Mouse (Mus musculus): ENCODE data around the gene Zbtb38. TPM values are rescaled to one million over a fixed set of nuclear protein-coding genes. Genes with fewer than 3 reads are reported as not detected.

Zbtb38 gene
- total RNA-seq, 1 experiment from 2014 or later, result 41.8 TPM

GRCm38 (mm10) chr9:96717698-96718401, 34.8 kb downstream of the Zbtb38 start:
- ATAC-seq (replicated peaks; ENCODE audit: low read depth, poor library complexity, severe bottlenecking), result no peak

GRCm38 (mm10) chr9:96716735-96717444, 35.7 kb downstream of the Zbtb38 start:
- no peak for ATAC-seq (replicated peaks; ENCODE audit: low read depth, poor library complexity, severe bottlenecking)

GRCm38 (mm10) chr9:96716136-96716535, 36.5 kb downstream of the Zbtb38 start:
- no peak for ATAC-seq (replicated peaks; ENCODE audit: low read depth, poor library complexity, severe bottlenecking)

- no peak for ATAC-seq (replicated peaks; ENCODE audit: low read depth, poor library complexity, severe bottlenecking)
Measured at GRCm38 (mm10) chr9:96715171-96715570, 37.5 kb downstream of the Zbtb38 start.

GRCm38 (mm10) chr9:96713472-96714390, 38.9 kb downstream of the Zbtb38 start:
- ATAC-seq (replicated peaks; ENCODE audit: low read depth, poor library complexity, severe bottlenecking), result no peak

GRCm38 (mm10) chr9:96712758-96713471, 39.7 kb downstream of the Zbtb38 start:
- peak; percentile 78 for ATAC-seq (replicated peaks; ENCODE audit: low read depth, poor library complexity, severe bottlenecking)

- no peak for ATAC-seq (replicated peaks; ENCODE audit: low read depth, poor library complexity, severe bottlenecking)
Measured at GRCm38 (mm10) chr9:96712045-96712444, 40.6 kb downstream of the Zbtb38 start.

GRCm38 (mm10) chr9:96710241-96710946, 42.2 kb downstream of the Zbtb38 start:
- no peak for ATAC-seq (replicated peaks; ENCODE audit: low read depth, poor library complexity, severe bottlenecking)

GRCm38 (mm10) chr9:96708905-96709304, 43.7 kb downstream of the Zbtb38 start:
- ATAC-seq (replicated peaks; ENCODE audit: low read depth, poor library complexity, severe bottlenecking), result no peak

- no peak for ATAC-seq (replicated peaks; ENCODE audit: low read depth, poor library complexity, severe bottlenecking)
Measured at GRCm38 (mm10) chr9:96707964-96708363, 44.7 kb downstream of the Zbtb38 start.

- peak; percentile 75 for ATAC-seq (replicated peaks; ENCODE audit: low read depth, poor library complexity, severe bottlenecking)
Measured at GRCm38 (mm10) chr9:96705576-96706285, 46.9 kb downstream of the Zbtb38 start.

- ATAC-seq (replicated peaks; ENCODE audit: low read depth, poor library complexity, severe bottlenecking), result no peak
Measured at GRCm38 (mm10) chr9:96704935-96705334, 47.7 kb downstream of the Zbtb38 start.

- ATAC-seq (replicated peaks; ENCODE audit: low read depth, poor library complexity, severe bottlenecking), result peak; percentile 57
Measured at GRCm38 (mm10) chr9:96701891-96702290, 50.7 kb downstream of the Zbtb38 start.

GRCm38 (mm10) chr9:96699276-96700035, 53.2 kb downstream of the Zbtb38 start:
- no peak for ATAC-seq (replicated peaks; ENCODE audit: low read depth, poor library complexity, severe bottlenecking)

GRCm38 (mm10) chr9:96696788-96697492, 55.7 kb downstream of the Zbtb38 start:
- ATAC-seq (replicated peaks; ENCODE audit: low read depth, poor library complexity, severe bottlenecking), result no peak

GRCm38 (mm10) chr9:96696141-96696561, 56.5 kb downstream of the Zbtb38 start:
- ATAC-seq (replicated peaks; ENCODE audit: low read depth, poor library complexity, severe bottlenecking), result no peak

- no peak for ATAC-seq (replicated peaks; ENCODE audit: low read depth, poor library complexity, severe bottlenecking)
Measured at GRCm38 (mm10) chr9:96690461-96690863, 62.2 kb downstream of the Zbtb38 start.

Data from common myeloid progenitor, adult 5-6 weeks (primary cell).